Mouse (Mus musculus) ES-Bruce4 (cell line): Measurements from ENCODE around the gene Cyp2d10. TPM values are rescaled to one million over a fixed set of nuclear protein-coding genes. Genes with fewer than 3 reads are reported as not detected.
"Not testable (repeated sequence)": the region's sequence is repeated elsewhere in the genome, so short reads cannot be mapped to it uniquely, and the experiment has no call there.

ENCODE experiments used
- H3K27ac ChIP-seq: 2 replicates; pipeline ENCODE4 v1.5.1; 2012; ENCODE audit warnings: low read length, inconsistent platforms; ENCODE audit not compliant: insufficient read depth
- H3K27me3 ChIP-seq: 2 replicates; pipeline ENCODE4 v1.6.1; 2012; ENCODE audit warnings: mild to moderate bottlenecking, low read length, inconsistent platforms; ENCODE audit not compliant: control insufficient read depth, poor library complexity, insufficient read depth, severe bottlenecking
- H3K36me3 ChIP-seq: 2 replicates; pipeline ENCODE4 v1.6.1; 2012; ENCODE audit warnings: inconsistent platforms, mild to moderate bottlenecking, low read length, moderate library complexity; ENCODE audit not compliant: control insufficient read depth, poor library complexity, insufficient read depth, severe bottlenecking
- H3K4me1 ChIP-seq: one replicate; pipeline ENCODE4 v1.8.1; 2011; ENCODE audit warnings: low read length; ENCODE audit not compliant: control insufficient read depth, insufficient read depth
- H3K4me3 ChIP-seq: 2 replicates; pipeline ENCODE4 v1.5.1; 2011; ENCODE audit warnings: low read depth, mild to moderate bottlenecking, low read length
- H3K9ac ChIP-seq: 2 replicates; pipeline ENCODE4 v1.6.1; 2012; ENCODE audit warnings: low read depth, mild to moderate bottlenecking, inconsistent platforms; ENCODE audit not compliant: poor library complexity, severe bottlenecking
- H3K9me3 ChIP-seq: replicated peaks from 2 replicates; pipeline ENCODE4 v1.6.1; 2012; ENCODE audit warnings: mild to moderate bottlenecking, low read length, inconsistent platforms; ENCODE audit not compliant: control insufficient read depth, poor library complexity, insufficient read depth, severe bottlenecking
- CTCF ChIP-seq: IDR thresholded peaks from one replicate; pipeline ENCODE4 v1.8.1; 2011; ENCODE audit warnings: low read depth, low read length
- EP300 ChIP-seq: IDR thresholded peaks from 2 replicates; pipeline ENCODE4 v1.6.1; 2011; ENCODE audit warnings: low read depth, low read length; ENCODE audit not compliant: insufficient read depth
- POLR2A ChIP-seq: IDR thresholded peaks from one replicate; pipeline ENCODE4 v1.8.1; 2011; ENCODE audit warnings: low read length; ENCODE audit not compliant: insufficient read depth
- polyA plus RNA-seq: library from polyadenylated mRNA; stranded (reverse); fragments of >200 nt; gene quantifications from 2 replicates; pipeline ENCODE4 v1.2.4, GENCODE M21; 2011; ENCODE audit warnings: low read depth; ENCODE audit not compliant: missing spikeins, insufficient read depth, insufficient read length

Cyp2d10 gene
- not detected in 2 replicates for polyA plus RNA-seq

DNA sequence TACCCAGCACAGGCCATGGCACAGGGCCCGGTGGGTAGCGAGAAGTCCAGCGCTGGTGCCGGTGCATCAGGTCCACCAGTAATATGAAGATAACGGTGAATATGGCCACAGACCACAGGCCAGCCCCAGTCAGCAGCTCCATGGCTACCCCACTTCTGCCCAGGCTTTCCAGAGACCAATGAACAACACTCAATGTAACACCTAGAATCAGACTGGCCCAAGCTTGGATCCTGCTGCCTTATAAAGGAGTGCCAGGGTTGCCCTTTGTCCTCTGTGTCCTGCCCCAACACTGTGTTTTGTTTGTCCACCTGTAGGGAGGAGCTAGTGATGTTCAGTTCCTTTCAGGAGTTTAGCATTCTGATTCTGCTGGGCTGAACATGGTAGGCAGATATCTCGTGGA is at the start of gene Cyp2d10:
Cyp2d10 (minus strand) TSS at position 215 of the 400 bp plus-strand sequence.
- no peak within 1 kb of the TSS for H3K27ac ChIP-seq
- no peak within 1 kb of the TSS for H3K9ac ChIP-seq
- TF ChIP-seq EP300 (no peak), POLR2A (no peak), CTCF (no peak)
- no peaks in the 10 kb centered on the region for H3K9me3 ChIP-seq
- H3K36me3 ChIP-seq: no peaks in the 10 kb centered on the region
- H3K4me3 ChIP-seq: no peak within 1 kb of the TSS
- no peaks in the 10 kb centered on the region for H3K4me1 ChIP-seq
- no peaks in the 10 kb centered on the region for H3K27me3 ChIP-seq

DNA sequence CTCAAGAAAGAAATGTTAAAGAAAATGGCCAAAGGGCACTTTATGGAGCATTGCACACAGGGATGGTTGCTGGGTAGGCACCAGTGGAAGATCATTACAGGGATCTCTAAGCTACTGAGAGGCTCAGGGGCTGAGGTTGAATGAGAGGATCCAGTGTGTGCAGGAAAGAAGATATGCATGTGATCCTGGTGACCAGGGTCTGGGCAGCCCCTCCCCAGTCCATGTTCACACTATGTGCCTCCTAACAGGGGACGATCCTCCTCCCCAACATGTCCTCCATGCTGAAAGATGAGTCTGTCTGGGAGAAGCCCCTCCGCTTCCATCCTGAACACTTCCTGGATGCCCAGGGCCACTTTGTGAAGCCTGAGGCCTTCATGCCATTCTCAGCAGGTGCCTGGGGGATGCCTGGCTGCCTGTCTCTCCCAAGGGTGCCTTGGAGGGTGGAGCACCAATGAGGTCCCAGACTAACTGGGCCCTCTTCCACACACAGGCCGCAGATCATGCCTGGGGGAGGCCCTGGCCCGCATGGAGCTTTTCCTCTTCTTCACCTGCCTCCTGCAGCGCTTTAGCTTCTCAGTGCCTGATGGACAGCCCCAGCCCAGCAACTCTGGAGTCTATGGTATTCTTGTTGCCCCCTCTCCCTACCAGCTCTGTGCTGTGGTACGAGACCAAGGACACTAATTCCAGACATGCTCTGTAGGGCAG is 49.2 kb upstream of the Cyp2d10 start:
- not testable (repeated sequence) for H3K27ac ChIP-seq, H3K4me1 ChIP-seq, H3K27me3 ChIP-seq, H3K4me3 ChIP-seq, H3K9me3 ChIP-seq, H3K9ac ChIP-seq, H3K36me3 ChIP-seq

DNA sequence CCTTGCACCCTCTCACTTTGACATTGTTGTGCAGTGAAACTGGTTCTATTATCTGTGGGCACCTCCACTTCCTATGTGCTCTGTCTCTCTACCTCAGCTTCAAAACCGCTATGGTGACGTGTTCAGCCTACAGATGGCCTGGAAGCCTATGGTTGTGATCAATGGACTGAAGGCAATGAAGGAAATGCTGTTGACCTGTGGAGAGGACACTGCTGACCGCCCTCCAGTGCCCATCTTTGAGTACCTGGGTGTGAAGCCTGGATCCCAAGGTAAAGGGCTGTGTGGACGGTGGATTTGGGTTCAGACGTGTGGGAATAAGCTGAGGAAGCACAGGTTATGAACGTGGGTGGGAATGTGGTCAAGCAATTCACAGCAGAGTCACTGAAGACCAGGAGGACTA is 46.5 kb upstream of the Cyp2d10 start:
- H3K4me3 ChIP-seq, H3K9me3 ChIP-seq, H3K27me3 ChIP-seq, H3K4me1 ChIP-seq, H3K36me3 ChIP-seq, H3K27ac ChIP-seq, H3K9ac ChIP-seq: not testable (repeated sequence)

DNA sequence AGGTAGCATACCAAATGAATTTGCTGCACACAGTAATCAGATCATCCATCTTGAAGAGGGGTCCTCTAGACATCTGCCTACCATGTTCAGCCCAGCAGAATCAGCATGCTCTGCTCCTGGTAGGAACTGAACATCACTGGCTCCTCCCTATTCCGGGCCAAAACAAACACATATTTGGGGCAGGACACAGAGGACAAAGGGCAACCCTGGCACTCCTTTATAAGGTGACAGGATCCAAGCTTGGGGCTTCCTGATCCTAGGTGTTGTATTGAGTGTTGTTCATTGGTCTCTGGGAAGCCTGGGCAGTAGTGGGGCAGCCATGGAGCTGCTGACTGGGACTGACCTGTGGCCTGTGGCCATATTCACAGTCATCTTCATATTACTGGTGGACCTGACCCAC is 45.1 kb upstream of the Cyp2d10 start:
- H3K9ac ChIP-seq, H3K36me3 ChIP-seq, H3K27me3 ChIP-seq, H3K4me3 ChIP-seq, H3K4me1 ChIP-seq, H3K27ac ChIP-seq, H3K9me3 ChIP-seq: not testable (repeated sequence)

DNA sequence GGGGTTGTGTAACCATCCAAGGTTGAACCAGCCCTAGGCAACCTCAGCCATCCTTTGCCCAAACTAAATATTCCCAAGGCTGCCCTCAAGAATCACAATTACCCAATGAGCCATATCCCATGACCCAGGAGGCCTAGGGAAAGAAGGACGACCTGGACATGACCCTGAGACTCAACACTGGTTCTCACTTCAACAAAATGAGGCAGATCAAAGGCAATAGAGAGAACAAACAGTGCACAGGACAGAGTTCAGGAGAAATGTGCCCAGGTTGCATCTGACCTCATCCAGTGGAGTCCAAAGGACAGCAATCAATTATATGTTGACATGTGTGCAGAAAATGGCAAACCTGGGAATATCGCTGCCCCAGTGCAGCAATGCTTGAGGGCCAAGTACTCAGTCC is 43.0 kb upstream of the Cyp2d10 start:
- not testable (repeated sequence) for H3K27ac ChIP-seq, H3K9ac ChIP-seq, H3K36me3 ChIP-seq, H3K4me3 ChIP-seq, H3K4me1 ChIP-seq, H3K27me3 ChIP-seq, H3K9me3 ChIP-seq

DNA sequence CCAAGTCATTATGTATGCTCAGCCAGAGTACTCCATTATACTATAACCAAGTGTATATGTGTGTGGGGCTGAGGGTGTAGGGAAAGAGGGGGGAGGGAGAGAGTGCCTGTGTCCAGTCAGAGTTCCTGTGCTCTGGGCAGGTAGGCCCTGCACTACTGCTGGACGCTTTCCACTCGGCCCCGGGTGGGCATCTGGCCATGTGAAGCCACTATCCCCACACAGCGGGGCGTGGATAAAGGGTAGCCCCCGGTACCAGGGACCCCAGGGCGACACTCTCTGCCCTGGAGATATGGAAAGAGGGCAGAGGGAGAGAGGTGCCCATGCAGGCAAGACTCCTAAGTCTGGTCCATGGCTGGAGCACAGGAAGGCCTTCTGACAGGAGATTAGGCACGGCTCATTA is 38.2 kb upstream of the Cyp2d10 start:
- no peaks in the 10 kb centered on the region for H3K9me3 ChIP-seq
- H3K9ac ChIP-seq: no peak overlapping the region
- H3K4me1 ChIP-seq: no peaks in the 10 kb centered on the region
- H3K4me3 ChIP-seq: no peak overlapping the region
- H3K27me3 ChIP-seq: no peaks in the 10 kb centered on the region
- TF ChIP-seq POLR2A (no peak), EP300 (no peak), CTCF (no peak)
- no peak overlapping the region for H3K27ac ChIP-seq
- no peaks in the 10 kb centered on the region for H3K36me3 ChIP-seq

DNA sequence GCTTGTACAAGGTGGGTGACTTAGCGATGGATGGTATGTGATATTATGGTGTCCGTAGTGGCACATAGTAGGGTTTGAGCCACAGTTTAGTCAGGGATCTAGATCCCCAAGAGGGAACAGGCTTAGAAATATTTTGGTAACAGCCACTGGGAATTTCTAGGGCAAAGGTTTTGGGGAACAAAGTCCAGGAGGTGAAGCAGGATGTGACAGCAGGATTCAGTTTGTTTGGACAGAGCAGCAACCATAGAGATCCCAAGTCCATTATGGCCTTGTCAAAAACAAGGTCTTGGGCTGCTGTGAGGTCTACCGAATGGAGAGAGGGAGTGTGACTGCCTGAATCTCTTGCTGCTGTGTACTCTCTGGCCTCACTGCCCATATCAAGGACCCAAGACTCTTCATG is 36.7 kb upstream of the Cyp2d10 start:
- H3K27ac ChIP-seq: no peak overlapping the region
- TF ChIP-seq POLR2A (no peak), EP300 (no peak), CTCF (no peak)
- H3K36me3 ChIP-seq: no peaks in the 10 kb centered on the region

More for the DNA sequence above, 36.7 kb upstream of the Cyp2d10 start:
- Histone ChIP-seq H3K4me1 (no peaks in the 10 kb centered on the region), H3K9me3 (no peaks in the 10 kb centered on the region), H3K27me3 (no peaks in the 10 kb centered on the region), H3K4me3 (no peak overlapping the region), H3K9ac (no peak overlapping the region)
